Mouse (Mus musculus) G1E (cell line): ENCODE data around the gene Mpdu1.

ENCODE experiments used
- CTCF ChIP-seq: IDR thresholded peaks from 2 replicates; pipeline ENCODE4 v1.5.1; 2012; ENCODE audit warnings: low read depth, low read length, inconsistent platforms, mixed read lengths
- POLR2AphosphoS5 ChIP-seq: IDR thresholded peaks from 2 replicates; pipeline ENCODE4 v1.6.1; 2012; ENCODE audit warnings: low read depth, low read length, inconsistent platforms; ENCODE audit not compliant: insufficient replicate concordance
- TAL1 ChIP-seq: conservative IDR thresholded peaks from 2 replicates; pipeline ENCODE4 v1.6.1; 2012; ENCODE audit warnings: low read depth, low read length, inconsistent platforms, mixed read lengths

DNA sequence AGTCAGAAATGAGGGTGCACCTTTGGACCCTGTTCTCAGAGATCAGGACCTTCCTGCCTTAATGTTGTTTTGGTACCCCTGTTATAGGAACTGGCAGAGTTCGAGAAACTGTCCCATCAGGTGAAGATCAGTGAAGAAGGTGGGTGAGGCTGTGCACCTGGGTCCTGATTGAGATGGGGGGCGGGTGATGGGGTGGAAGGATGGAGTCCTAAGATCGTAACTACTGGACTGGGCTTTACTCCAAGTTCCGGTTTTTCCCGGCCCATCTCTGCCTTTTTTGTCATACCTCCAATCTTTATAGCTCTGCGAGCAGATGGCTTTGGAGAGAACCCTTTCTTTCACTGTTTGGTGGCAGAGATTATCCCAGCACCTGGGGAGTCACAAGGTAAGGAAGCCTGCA is 40.0 kb downstream of the Mpdu1 start:
- TF ChIP-seq CTCF (no peak), TAL1 (no peak), POLR2AphosphoS5 (no peak)
